Mouse (Mus musculus) cortical plate, adult 2 months (tissue): Measurements from ENCODE around the gene Sgsm1.

Experiments
- CTCF ChIP-seq: fragments of 200-500 bp; IDR thresholded peaks from 2 replicates; pipeline ENCODE4 v1.5.1; 2011; ENCODE audit warnings: mild to moderate bottlenecking, control low read depth, low read length; ENCODE audit not compliant: insufficient read depth; ENCODE audit errors: extremely low read depth
- POLR2A ChIP-seq: fragments of 200-500 bp; IDR thresholded peaks from 2 replicates; pipeline ENCODE4 v1.6.1; 2011; ENCODE audit warnings: mild to moderate bottlenecking, low read length, control low read depth; ENCODE audit not compliant: insufficient read depth; ENCODE audit errors: extremely low read depth

- TF ChIP-seq CTCF, result no peak
- TF ChIP-seq POLR2A, result no peak
Observed at GRCm38 (mm10) chr5:113285541-113285940, 25.0 kb downstream of the Sgsm1 start.
